Mouse (Mus musculus) kidney, adult 2 months (tissue): Measurements from ENCODE around the gene Rbpjl. TPM values are rescaled to one million over a fixed set of nuclear protein-coding genes. Genes with fewer than 3 reads are reported as not detected.

Source experiments
- DNase-seq: peaks from one replicate; pipeline ENCODE4 v3.0.0; 2021
- H3K27ac ChIP-seq: fragments of 200-500 bp; 2 replicates; pipeline ENCODE4 v1.5.1; 2012; ENCODE audit warnings: low read depth, low read length, control low read depth, inconsistent platforms; ENCODE audit not compliant: insufficient read depth
- H3K27me3 ChIP-seq: fragments of 200-500 bp; replicated peaks from 2 replicates; pipeline ENCODE4 v1.6.1; 2012; ENCODE audit warnings: mild to moderate bottlenecking, moderate library complexity, low read length, inconsistent platforms; ENCODE audit not compliant: control insufficient read depth, insufficient read depth
- H3K36me3 ChIP-seq: fragments of 200-500 bp; 2 replicates; pipeline ENCODE4 v1.6.1; 2012; ENCODE audit warnings: mild to moderate bottlenecking, moderate library complexity, low read length, inconsistent platforms; ENCODE audit not compliant: control insufficient read depth, insufficient read depth
- H3K4me1 ChIP-seq: fragments of 200-500 bp; 2 replicates; pipeline ENCODE4 v1.6.1; 2011; ENCODE audit warnings: low read length; ENCODE audit not compliant: control insufficient read depth, insufficient read depth
- H3K4me3 ChIP-seq: fragments of 200-500 bp; 2 replicates; pipeline ENCODE4 v1.5.1; 2011; ENCODE audit warnings: mild to moderate bottlenecking, low read depth, low read length, control low read depth; ENCODE audit not compliant: insufficient read depth
- CTCF ChIP-seq: fragments of 200-500 bp; conservative IDR thresholded peaks from 2 replicates; pipeline ENCODE4 v1.5.1; 2011; ENCODE audit warnings: low read depth, mild to moderate bottlenecking, control low read depth, low read length, moderate library complexity, mixed read lengths; ENCODE audit not compliant: insufficient read depth, insufficient read length
- POLR2A ChIP-seq: fragments of 200-500 bp; IDR thresholded peaks from one replicate; pipeline ENCODE4 v1.6.1; 2011; ENCODE audit warnings: low read depth, low read length, control low read depth
- WGBS: fragments of 180-500 bp; shearing (Covaris S2); methylation state at CpG from one replicate; pipeline ENCODE4 v1.1.7; 2018; 5-methylcytosine and 5-hydroxymethylcytosine counted together
- polyA plus RNA-seq: library from polyadenylated mRNA; depleted of rRNA; stranded (reverse); fragments of >200 nt; gene quantifications from 2 replicates; pipeline ENCODE4 v1.2.3, GENCODE M21; 2012

The Rbpjl gene
- polyA plus RNA-seq, 1 experiment = not detected

GRCm38 (mm10) chr2:164429881-164430615, 27.1 kb downstream of the Rbpjl start:
- H3K4me1 ChIP-seq = peaks cover 48% of the 10 kb centered on the region
- no peaks in the 10 kb centered on the region for H3K27me3 ChIP-seq
- peaks cover 16% of the 10 kb centered on the region for H3K36me3 ChIP-seq
- no peak overlapping the region for H3K4me3 ChIP-seq
- TF ChIP-seq CTCF = no peak
- no peak for TF ChIP-seq POLR2A
- no peak for DNase-seq
- WGBS = 54% methylated on average over 15 of the region's 15 CpGs
- peak overlapping the region; percentile 87 for H3K27ac ChIP-seq

GRCm38 (mm10) chr2:164430697-164431096, 27.8 kb downstream of the Rbpjl start:
- peaks cover 16% of the 10 kb centered on the region for H3K36me3 ChIP-seq
- no peak overlapping the region for H3K4me3 ChIP-seq
- peak; percentile 78 for DNase-seq
- peaks cover 55% of the 10 kb centered on the region for H3K4me1 ChIP-seq
- H3K27ac ChIP-seq = peak overlapping the region; percentile 87
- WGBS = 21% methylated on average over 7 of the region's 7 CpGs
- no peak for TF ChIP-seq POLR2A
- TF ChIP-seq CTCF = 0 out of 2 replicates have a peak, but pooled peaks have one; percentile 24
- no peaks in the 10 kb centered on the region for H3K27me3 ChIP-seq

GRCm38 (mm10) chr2:164431676-164432465, 28.9 kb downstream of the Rbpjl start:
- Histone ChIP-seq H3K4me1 (peaks cover 54% of the 10 kb centered on the region), H3K4me3 (no peak overlapping the region)
- 31% methylated on average over 9 of the region's 9 CpGs for WGBS

GRCm38 (mm10) chr2:164432541-164433191, 29.7 kb downstream of the Rbpjl start:
- no peak for TF ChIP-seq POLR2A
- TF ChIP-seq CTCF = no peak
- no peaks in the 10 kb centered on the region for H3K27me3 ChIP-seq
- peaks cover 54% of the 10 kb centered on the region for H3K4me1 ChIP-seq
- 10% methylated on average over 22 of the region's 22 CpGs for WGBS
- peak; percentile 78 for DNase-seq
- peak overlapping the region; percentile 18 for H3K4me3 ChIP-seq
- H3K36me3 ChIP-seq = peaks cover 10% of the 10 kb centered on the region
- peak overlapping the region; percentile 98 for H3K27ac ChIP-seq

More at GRCm38 (mm10) chr2:164431676-164432465, 28.9 kb downstream of the Rbpjl start:
- Histone ChIP-seq H3K27me3 (no peaks in the 10 kb centered on the region), H3K36me3 (peaks cover 12% of the 10 kb centered on the region), H3K27ac (peak overlapping the region; percentile 98)
- TF ChIP-seq CTCF (no peak), POLR2A (peak; percentile 28)
- peak; percentile 89 for DNase-seq

- Histone ChIP-seq H3K36me3 (peaks cover 7% of the 10 kb centered on the region; the same call in 1 of the 2 replicates), H3K27ac (peak overlapping the region; percentile 98), H3K4me3 (peak overlapping the region; percentile 14; the same call in 1 of the 2 replicates), H3K27me3 (no peaks in the 10 kb centered on the region), H3K4me1 (peaks cover 56% of the 10 kb centered on the region)
- no peak for DNase-seq
- WGBS = 37% methylated on average over 9 of the region's 9 CpGs
- TF ChIP-seq CTCF (no peak), POLR2A (no peak)
Measured at GRCm38 (mm10) chr2:164433278-164433895, 30.4 kb downstream of the Rbpjl start.

- peaks cover 58% of the 10 kb centered on the region for H3K4me1 ChIP-seq
- H3K27me3 ChIP-seq = no peaks in the 10 kb centered on the region
- peak; percentile 67 for DNase-seq
- H3K36me3 ChIP-seq = peaks cover 2% of the 10 kb centered on the region; the same call in 1 of the 2 replicates
- TF ChIP-seq POLR2A = no peak
- no peak for TF ChIP-seq CTCF
- no peak overlapping the region; the same call in 1 of the 2 replicates for H3K4me3 ChIP-seq
- peak overlapping the region; percentile 98 for H3K27ac ChIP-seq
- 16% methylated on average over 3 of the region's 3 CpGs for WGBS
Measured at GRCm38 (mm10) chr2:164434681-164435080, 31.7 kb downstream of the Rbpjl start.
